Comparison of ENCODE assay signal across 13 mouse cellular contexts in genomic region chr1:39013843-39014242, GRCm38 (mm10). TPM values are rescaled to one million over a fixed set of nuclear protein-coding genes. Genes with fewer than 3 reads are reported as not detected.
DNase-seq lines count a peak whose midpoint lies in the region.
"Had no signal": no experiment of that assay in that cellular context is flagged by ENCODE, and none has a peak within 500 bp of the region (broad histone marks: within the 10 kb centered on the region; RNA-seq: fewer than 3 reads in every experiment).

No protein-coding gene starts in this region.

- DNase-seq in frontal cortex, postnatal 36 days (ENCODE audit: low spot score in 2 of 2), result peak; percentile 39 to 61
- no peak for DNase-seq in frontal cortex, postnatal 14 days (ENCODE audit: low spot score in 2 of 2)
- DNase-seq in right cerebral cortex, adult 2 months (ENCODE audit: low spot score in 2 of 2), result peak; percentile 49 to 50
- no peak for DNase-seq in right cerebral cortex, postnatal 14 days
- peak; percentile 41 to 45 for DNase-seq in layer of hippocampus, postnatal 36 days
- peak; percentile 24 to 73 for DNase-seq in right cerebral cortex, postnatal 36 days (ENCODE audit: low spot score in 2 of 2)
- no peak for DNase-seq in heart, adult 18-20 months
- no peak for DNase-seq in lung, adult 18-20 months
- DNase-seq: adrenal gland, postnatal 25 days; cerebellum, adult 9-10 months; heart, adult 11 months; kidney, adult 18-20 months; thymus, adult 2 months had no signal

RNA-seq across cellular contexts. Expression of gene Pdcl3, which starts 28.4 kb away (rescaled TPM):
- total RNA-seq in layer of hippocampus, postnatal 36 days (2021), result 10 to 100 TPM; 32.5 to 35.9 TPM
- total RNA-seq in heart, adult 18-20 months (2021), result 10 to 100 TPM; 69.7 to 80.5 TPM

Comparison
In these comparisons a context has a peak if more than half of its experiments do, and no peak if none do; other contexts are left out.
1. DNase-seq: peak in frontal cortex, postnatal 36 days (2 of 2), right cerebral cortex, adult 2 months (2 of 2), layer of hippocampus, postnatal 36 days (2 of 2) and right cerebral cortex, postnatal 36 days (2 of 2); none in frontal cortex, postnatal 14 days (0 of 2), right cerebral cortex, postnatal 14 days (single experiment), heart, adult 18-20 months (0 of 2) and lung, adult 18-20 months (0 of 2).